Mouse (Mus musculus): ENCODE results near the gene Rab26.
A peak's percentile ranks its signal among the peaks of the same experiment; 100 is the strongest.

The Rab26 gene

GRCm38 (mm10) chr17:24545247-24545646, 11.2 kb upstream of the Rab26 start:
- no peak for DNase-seq

DNA sequence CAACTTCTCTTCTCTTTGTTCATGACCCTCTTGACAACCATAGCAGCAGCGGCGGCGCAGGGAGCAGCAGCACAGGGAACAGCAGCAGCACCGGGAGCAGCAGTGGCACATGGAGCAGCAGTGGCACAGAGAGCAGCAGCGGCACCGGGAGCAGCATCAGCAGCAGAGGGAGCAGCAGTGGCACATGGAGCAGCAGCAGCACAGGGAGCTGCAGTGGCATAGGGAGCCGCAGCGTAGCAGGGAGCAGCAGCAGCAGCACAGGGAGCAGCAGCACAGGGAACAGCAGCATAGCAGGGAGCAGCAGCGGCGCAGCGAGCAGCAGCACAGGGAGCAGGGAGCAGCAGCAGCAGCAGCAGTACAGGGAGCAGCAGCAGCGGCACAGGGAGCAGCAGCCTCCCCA, 10.6 kb upstream of the Rab26 start:
- no peak for DNase-seq

DNA sequence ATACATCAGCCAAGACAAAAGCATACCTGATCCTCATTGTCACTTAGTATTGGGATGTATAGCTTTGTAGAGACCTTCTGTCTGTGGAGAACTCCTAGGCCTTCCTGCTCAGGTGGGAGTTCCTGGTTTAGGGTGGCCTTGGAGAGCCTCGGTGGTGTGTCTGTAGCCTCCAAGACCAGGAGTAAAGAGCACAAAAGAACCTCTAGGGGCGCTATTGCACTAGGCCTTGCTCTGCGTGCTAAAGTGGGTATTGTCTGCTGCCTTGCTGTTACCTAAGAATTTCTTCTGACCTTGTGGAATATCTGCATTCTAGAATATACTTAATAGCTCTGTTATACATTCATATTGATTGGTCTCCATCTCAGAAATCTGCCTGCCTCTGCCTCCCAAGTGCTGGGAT, 6.4 kb upstream of the Rab26 start:
- no peak for DNase-seq

DNA sequence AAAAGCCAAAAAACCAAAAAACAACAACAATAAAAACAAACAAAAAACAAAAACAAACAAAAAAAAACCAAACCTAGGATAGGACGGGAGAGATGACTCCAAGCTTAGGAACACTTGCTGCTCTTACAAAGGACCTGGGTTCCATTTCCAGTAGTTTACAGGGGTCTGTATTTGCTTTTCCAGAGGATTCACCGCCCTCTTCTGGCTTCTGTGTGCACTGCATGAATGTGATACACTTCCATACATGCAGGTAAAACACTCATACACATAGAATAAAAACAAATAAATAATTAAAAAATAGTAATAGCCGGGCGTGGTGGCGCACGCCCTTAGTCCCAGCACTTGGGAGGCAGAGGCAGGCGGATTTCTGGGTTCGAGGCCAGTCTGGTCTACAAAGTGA, 4.9 kb upstream of the Rab26 start:
- no peak for DNase-seq

GRCm38 (mm10) chr17:24537536-24537935, 3.5 kb upstream of the Rab26 start:
- no peak for DNase-seq

- no peak for DNase-seq
Observed at GRCm38 (mm10) chr17:24535300-24535699, 1.3 kb upstream of the Rab26 start.

GRCm38 (mm10) chr17:24533099-24533992, 664 bp downstream of the Rab26 start:
- DNase-seq, result peak; percentile 89

GRCm38 (mm10) chr17:24532045-24532444, 2.0 kb downstream of the Rab26 start:
- no peak for DNase-seq

GRCm38 (mm10) chr17:24531064-24531463, 2.9 kb downstream of the Rab26 start:
- no peak for DNase-seq

- DNase-seq, result no peak
Observed at GRCm38 (mm10) chr17:24530361-24531050, 3.5 kb downstream of the Rab26 start.

DNA sequence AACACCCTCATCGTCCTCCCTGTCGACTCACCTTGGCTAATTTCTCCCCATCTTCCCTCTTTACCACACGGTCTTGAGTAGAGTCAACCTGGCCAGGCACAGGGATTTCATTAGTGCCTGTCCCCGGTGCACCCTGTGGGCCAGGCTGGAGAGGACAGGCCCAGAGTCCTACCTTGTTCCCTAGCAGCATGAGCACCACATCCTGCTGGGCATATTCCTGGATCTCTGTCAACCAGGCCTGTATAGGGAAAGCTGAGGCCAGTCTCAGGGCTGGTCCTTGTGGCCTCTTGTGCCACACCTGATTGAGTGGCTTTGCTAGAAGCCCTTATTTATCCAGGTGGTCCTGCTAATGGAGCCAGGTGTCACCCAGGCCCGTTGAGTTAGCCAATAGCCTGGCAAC, 4.1 kb downstream of the Rab26 start:
- DNase-seq, result no peak

DNA sequence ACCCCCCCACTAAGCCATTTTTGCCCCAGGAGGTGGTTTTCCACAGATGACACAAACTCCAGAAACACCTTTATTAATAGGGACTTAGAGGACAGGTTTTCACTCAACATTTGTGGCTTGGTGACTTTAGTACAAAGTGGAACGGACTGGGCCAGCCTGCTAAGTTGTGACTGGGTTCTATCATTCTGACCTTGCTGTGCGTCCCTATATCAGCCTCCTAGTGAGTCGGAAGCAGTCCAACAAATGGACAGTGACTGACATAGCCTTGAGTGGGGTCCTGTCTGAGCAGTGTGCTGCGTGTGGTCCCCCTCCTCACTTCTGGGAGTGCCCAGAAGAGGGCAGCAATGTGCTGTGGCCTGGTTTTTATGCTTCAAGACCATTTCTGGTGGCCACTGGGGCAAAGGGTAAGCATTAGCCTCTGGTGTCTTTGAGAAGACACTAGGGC, 5.0 kb downstream of the Rab26 start:
- DNase-seq, result no peak

DNA sequence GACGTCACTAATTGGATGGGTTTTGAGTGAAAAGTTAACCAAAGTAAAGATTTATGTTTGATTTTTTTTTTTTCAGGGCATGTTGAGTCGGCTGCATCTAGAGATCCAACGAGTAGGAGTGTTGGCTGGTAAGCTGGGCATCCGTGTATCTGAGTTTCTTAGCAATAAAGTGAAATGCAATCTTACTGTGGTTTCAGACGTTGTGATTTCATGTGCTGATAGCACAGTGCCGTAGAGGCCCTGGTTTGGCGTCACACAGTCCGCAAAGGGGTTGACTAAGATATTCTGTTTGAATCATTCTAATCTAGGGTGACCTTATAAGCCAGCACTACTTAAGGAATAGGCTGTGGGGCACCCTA, 5.5 kb downstream of the Rab26 start:
- DNase-seq, result no peak

- DNase-seq, result peak; percentile 90
Observed at GRCm38 (mm10) chr17:24527723-24528559, 6.1 kb downstream of the Rab26 start, which contains the start of gene Traf7. Traf7 (minus strand) TSS chr17:24527938.

DNA sequence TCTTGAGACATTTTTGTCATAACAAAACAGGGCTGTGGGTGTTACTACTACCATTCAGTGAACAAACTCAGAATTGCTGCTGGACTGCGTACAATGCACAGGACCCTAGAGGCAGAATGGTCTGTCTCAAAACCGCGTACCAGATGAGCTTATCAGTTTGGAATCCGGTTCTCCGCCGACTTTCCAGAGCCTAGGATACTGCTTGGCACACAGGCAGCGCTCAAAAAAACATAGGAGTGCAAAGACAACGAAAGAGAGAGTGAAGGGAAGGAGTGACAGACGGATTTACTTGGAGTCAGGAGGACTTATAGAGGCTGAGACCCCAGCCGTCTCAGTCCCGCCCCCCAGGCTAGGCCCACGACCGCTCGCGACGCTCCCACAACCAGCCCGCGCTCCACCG, 6.7 kb downstream of the Rab26 start:
- DNase-seq, result no peak

DNA sequence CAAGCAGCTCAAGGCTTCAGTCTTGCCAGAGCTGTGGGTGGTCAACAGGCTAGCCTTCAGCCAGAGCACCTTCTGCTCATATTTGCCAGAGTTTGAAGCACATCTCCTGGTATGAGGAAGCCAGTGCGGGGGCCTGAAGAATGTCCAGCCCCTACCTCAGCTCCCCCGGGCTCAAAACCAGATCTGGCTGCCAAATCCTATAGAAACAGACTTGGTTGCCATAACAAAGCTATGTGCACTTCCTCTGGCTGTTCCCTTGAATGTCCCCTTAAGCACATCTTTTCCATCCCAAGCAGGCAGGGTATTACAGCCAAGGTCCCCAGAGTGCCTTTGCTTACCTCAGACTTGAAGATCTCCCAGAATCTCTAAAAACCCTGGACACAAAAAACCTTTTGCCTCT, 9.3 kb downstream of the Rab26 start:
- no peak for DNase-seq

DNA sequence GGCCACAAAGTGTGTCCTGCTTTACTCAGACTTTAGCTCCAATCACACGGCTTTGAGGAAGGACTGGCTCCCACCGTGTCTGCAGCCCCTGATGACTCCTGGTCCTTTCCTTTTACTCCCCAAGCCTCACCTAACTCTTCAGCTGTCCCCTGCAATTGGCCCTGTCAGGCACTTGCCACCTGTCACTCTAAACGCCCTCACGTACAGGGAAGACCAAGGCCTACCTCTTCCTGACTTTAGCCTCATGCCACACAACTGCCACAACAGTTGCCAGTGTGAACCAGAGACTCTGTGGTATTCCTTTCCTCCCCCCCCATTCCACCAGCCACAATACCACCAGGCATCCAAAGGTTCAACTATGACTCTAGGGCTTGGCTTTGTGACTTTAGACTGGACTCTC, 13.6 kb downstream of the Rab26 start:
- DNase-seq, result no peak

GRCm38 (mm10) chr17:24514270-24515257, 19.4 kb downstream of the Rab26 start:
- DNase-seq, result no peak

DNA sequence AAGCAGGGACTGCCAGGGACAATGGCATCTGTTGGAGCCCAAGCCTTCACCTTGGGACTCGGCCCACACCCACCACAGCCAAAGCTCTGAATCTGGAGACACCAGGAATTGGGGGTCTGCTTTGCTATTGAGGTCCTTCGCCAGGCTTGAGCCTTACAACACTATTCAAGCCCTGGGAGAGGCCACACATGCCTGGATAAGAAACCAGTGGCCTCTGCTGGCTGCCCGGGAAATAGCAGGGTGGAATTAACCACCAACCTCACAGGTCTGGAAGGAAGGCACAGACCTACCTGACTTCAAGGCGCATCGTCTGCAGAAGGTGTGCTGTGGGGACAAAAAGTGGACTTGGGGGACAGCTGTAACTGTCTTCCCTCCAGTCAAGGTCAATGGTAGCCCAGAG, 20.4 kb downstream of the Rab26 start:
- DNase-seq, result no peak

DNA sequence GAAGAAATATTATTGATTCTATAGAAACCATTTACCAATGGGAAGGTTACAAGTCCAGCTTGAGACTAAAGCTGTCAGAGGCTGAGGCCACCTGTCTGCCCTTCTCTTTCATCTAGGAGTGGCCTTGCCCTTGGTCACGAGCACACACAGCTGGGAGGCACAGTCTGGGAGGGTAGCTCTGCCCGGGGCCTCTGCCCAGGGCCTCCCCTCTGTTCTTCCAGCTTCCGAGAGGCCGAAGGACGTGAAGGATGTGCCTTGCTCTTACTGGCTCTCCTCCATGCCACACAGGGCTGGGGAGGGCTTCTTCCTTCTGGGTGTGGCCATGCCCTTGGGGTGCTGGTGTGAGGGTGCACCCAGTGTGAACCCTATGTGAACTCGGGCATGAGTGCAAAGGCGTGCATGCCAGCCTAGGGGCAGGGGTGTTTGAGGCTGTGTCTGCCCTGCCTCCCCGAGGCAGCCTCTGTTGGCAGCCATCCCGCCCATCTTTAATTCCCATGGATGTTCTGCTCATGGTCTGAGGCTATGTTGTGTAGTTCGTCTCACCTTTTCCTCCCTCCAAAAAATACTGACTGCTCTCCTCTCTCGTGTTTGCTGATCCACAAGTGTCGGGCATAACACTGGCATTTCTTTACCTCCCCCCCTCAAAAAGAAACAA, 26.1 kb downstream of the Rab26 start:
- DNase-seq, result no peak

DNA sequence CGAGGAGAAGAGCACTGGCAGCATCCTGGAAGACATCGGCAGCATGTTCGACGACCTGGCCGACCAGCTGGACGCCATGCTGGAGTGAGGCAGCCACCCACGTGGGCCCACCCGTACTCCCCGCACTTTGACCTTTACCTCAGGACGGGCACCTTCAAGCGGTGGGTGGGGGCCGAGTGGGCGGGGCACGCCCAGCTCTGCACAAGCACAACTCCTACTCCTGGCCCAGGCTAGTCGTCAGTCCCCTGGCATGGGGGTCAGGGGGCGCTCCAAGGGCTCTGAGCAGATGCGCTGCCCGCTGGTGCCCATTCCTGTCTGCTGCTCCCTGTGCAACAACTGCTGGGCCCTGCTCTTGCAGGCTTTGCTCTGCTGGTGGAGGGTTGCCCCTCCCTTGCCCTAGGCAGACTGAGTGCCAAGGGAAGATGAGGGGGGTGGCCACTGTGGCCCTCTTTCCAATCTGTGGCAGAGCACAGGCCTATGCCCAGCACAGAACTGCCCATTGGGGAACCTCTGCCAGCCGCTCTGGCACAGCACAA, 26.8 kb downstream of the Rab26 start:
- no peak for DNase-seq

Data from right cerebral cortex, postnatal 25 days (tissue).